Mouse (Mus musculus) stomach, postnatal 0 days (tissue): ENCODE measurements around the gene Gm36028.

Source experiments
- CTCF ChIP-seq: IDR thresholded peaks from 2 replicates; pipeline ENCODE4 v1.5.1; 2016; ENCODE audit warnings: antibody characterized with exemption, low read depth, mild to moderate bottlenecking, moderate library complexity
- EP300 ChIP-seq: optimal IDR thresholded peaks from 2 replicates; pipeline ENCODE3; 2016; ENCODE audit warnings: antibody characterized with exemption

GRCm38 (mm10) chr16:37809623-37809992, 51.3 kb downstream of the Gm36028 start:
- TF ChIP-seq CTCF, result no peak
- no peak for TF ChIP-seq EP300
